Mouse (Mus musculus) liver, postnatal 0 days (tissue): ENCODE results near the gene Eml5. TPM values are rescaled to one million over a fixed set of nuclear protein-coding genes. Genes with fewer than 3 reads are reported as not detected.

ENCODE experiments used
- ATAC-seq: fragments of 200-750 bp; cut with Nextera tagmentation; 2 replicates; pipeline ENCODE4 v1.8.0; 2017; ENCODE audit warnings: mild to moderate bottlenecking, moderate library complexity
- DNase-seq: peaks from one replicate; pipeline ENCODE4 v3.0.0-alpha.2; 2016
- H3K27ac ChIP-seq: fragments of 300-500 bp; sonication (generic); 2 replicates; pipeline ENCODE4 v1.5.1; 2014; ENCODE audit warnings: antibody characterized with exemption, moderate library complexity, mild to moderate bottlenecking, low read depth
- H3K27me3 ChIP-seq: fragments of 300-500 bp; sonication (generic); 2 replicates; pipeline ENCODE4 v1.6.1; 2014; ENCODE audit warnings: low read length, control low read depth, mixed read lengths; ENCODE audit not compliant: insufficient read depth
- H3K36me3 ChIP-seq: fragments of 300-500 bp; sonication (generic); replicated peaks from 2 replicates; pipeline ENCODE4 v1.6.1; 2014; ENCODE audit warnings: mild to moderate bottlenecking, control low read depth, low read length, moderate library complexity, mixed read lengths; ENCODE audit not compliant: insufficient read depth
- H3K4me1 ChIP-seq: fragments of 300-500 bp; sonication (generic); 2 replicates; pipeline ENCODE4 v1.6.1; 2014; ENCODE audit warnings: antibody characterized with exemption, mild to moderate bottlenecking, control low read depth; ENCODE audit not compliant: insufficient read depth
- H3K4me2 ChIP-seq: fragments of 300-500 bp; sonication (generic); 2 replicates; pipeline ENCODE4 v1.6.1; 2014; ENCODE audit warnings: low read depth, mild to moderate bottlenecking, low read length, moderate library complexity, mixed read lengths
- H3K4me3 ChIP-seq: fragments of 300-500 bp; sonication (generic); 2 replicates; pipeline ENCODE4 v1.5.1; 2014; ENCODE audit warnings: low read depth, low read length
- H3K9ac ChIP-seq: fragments of 300-500 bp; sonication (generic); replicated peaks from 2 replicates; pipeline ENCODE4 v1.6.1; 2014; ENCODE audit warnings: mild to moderate bottlenecking, moderate library complexity
- H3K9me3 ChIP-seq: fragments of 300-500 bp; sonication (generic); 2 replicates; pipeline ENCODE4 v1.6.1; 2016; ENCODE audit warnings: mild to moderate bottlenecking, control low read depth, low read length, mixed read lengths
- CTCF ChIP-seq: sonication (generic); IDR thresholded peaks from 2 replicates; pipeline ENCODE4 v1.5.1; 2016; ENCODE audit warnings: antibody characterized with exemption, low read depth
- EP300 ChIP-seq: IDR thresholded peaks from 2 replicates; pipeline ENCODE4 v1.6.1; 2016; ENCODE audit warnings: antibody characterized with exemption, low read depth, mild to moderate bottlenecking
- WGBS: fragments of 180-500 bp; shearing (Covaris S2); extraction: QIAGEN DNeasy Blood & Tissue Kit; methylation state at CpG from one replicate; pipeline ENCODE4 v1.1.7; 2014; ENCODE audit not compliant: insufficient replicate concordance; 5-methylcytosine and 5-hydroxymethylcytosine counted together
- polyA plus RNA-seq: library from polyadenylated mRNA; unstranded; fragments of >200 nt; fragmentation: Nextera tagmentation; extraction: Ambion mirVana; gene quantifications from 2 replicates; pipeline ENCODE4 v1.2.1, GENCODE M21; 2015

Gene Eml5
- polyA plus RNA-seq, result 0.52 and 0.65 TPM in 2 replicates

GRCm38 (mm10) chr12:98900881-98901801 is at the start of gene Eml5:
Gene Eml5 (minus strand): TSS chr12:98901484.
- H3K27ac ChIP-seq, result no peak within 1 kb of the TSS
- WGBS, result under 1% methylated on average over 61 of the region's 101 CpGs
- H3K36me3 ChIP-seq, result no peaks in the 10 kb centered on the region
- peaks cover 14% of the 10 kb centered on the region for H3K27me3 ChIP-seq
- TF ChIP-seq CTCF (peak; percentile 17; the same call in 1 of the 2 replicates), EP300 (no peak)
- H3K4me1 ChIP-seq, result peaks cover 4% of the 10 kb centered on the region; the same call in 1 of the 2 replicates
- peak; percentile 90 for DNase-seq
- peak within 1 kb of the TSS; percentile 83 for H3K4me3 ChIP-seq
- peak within 1 kb of the TSS; percentile 73 for H3K9ac ChIP-seq
- peak within 1 kb of the TSS; percentile 99 for H3K4me2 ChIP-seq
- no peaks in the 10 kb centered on the region for H3K9me3 ChIP-seq
- ATAC-seq, result peak; percentile 98

GRCm38 (mm10) chr12:98932856-98933255 is 31.6 kb upstream of the Eml5 start:
- Histone ChIP-seq H3K27me3 (no peaks in the 10 kb centered on the region), H3K27ac (no peak overlapping the region), H3K9me3 (no peaks in the 10 kb centered on the region), H3K36me3 (no peaks in the 10 kb centered on the region), H3K9ac (no peak overlapping the region), H3K4me2 (no peak overlapping the region), H3K4me1 (no peaks in the 10 kb centered on the region), H3K4me3 (no peak overlapping the region)
- TF ChIP-seq CTCF, result no peak
- TF ChIP-seq EP300, result no peak
- 80% methylated on average over 1 of the region's 1 CpGs for WGBS
- DNase-seq (no peak), ATAC-seq (no peak)

DNA sequence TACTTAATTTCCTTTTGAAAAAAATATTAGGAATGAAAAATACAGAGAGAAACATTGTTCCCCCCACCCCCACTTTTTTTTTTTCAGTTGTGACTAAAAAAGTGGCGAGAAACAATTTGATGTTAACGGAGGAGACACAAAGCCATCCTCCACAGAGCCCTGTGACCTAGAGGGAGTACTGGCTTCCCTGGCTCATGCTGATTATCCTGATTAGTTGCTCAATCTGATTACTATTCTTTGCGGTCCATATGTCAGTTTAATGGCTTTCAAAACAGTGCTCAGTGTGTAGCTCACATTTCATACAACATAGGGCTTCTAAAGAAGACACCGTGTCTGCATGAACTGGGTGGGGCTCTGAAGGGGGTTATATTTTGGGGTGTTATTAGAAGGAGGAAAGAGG is 31.2 kb upstream of the Eml5 start:
- 91% methylated on average over 4 of the region's 4 CpGs for WGBS

GRCm38 (mm10) chr12:98931174-98931573 is 29.9 kb upstream of the Eml5 start:
- WGBS, result 86% methylated on average over 4 of the region's 4 CpGs
- DNase-seq (no peak), ATAC-seq (no peak)
- H3K4me2 ChIP-seq, result no peak overlapping the region
- TF ChIP-seq CTCF, result no peak
- TF ChIP-seq EP300, result no peak
- no peaks in the 10 kb centered on the region for H3K9me3 ChIP-seq
- H3K4me1 ChIP-seq, result no peaks in the 10 kb centered on the region
- no peak overlapping the region for H3K27ac ChIP-seq
- H3K4me3 ChIP-seq, result no peak overlapping the region
- H3K27me3 ChIP-seq, result no peaks in the 10 kb centered on the region
- H3K36me3 ChIP-seq, result no peaks in the 10 kb centered on the region
- H3K9ac ChIP-seq, result no peak overlapping the region

More for the DNA sequence above, 31.2 kb upstream of the Eml5 start:
- Histone ChIP-seq H3K27ac (no peak overlapping the region), H3K36me3 (no peaks in the 10 kb centered on the region), H3K27me3 (no peaks in the 10 kb centered on the region), H3K9ac (no peak overlapping the region), H3K9me3 (no peaks in the 10 kb centered on the region), H3K4me2 (no peak overlapping the region), H3K4me3 (no peak overlapping the region), H3K4me1 (no peaks in the 10 kb centered on the region)
- no peak for TF ChIP-seq CTCF
- no peak for TF ChIP-seq EP300
- no peak for ATAC-seq
- no peak for DNase-seq

- TF ChIP-seq EP300 (peak; percentile 75), CTCF (no peak)
- H3K36me3 ChIP-seq, result no peaks in the 10 kb centered on the region
- no peak within 1 kb of the TSS for H3K27ac ChIP-seq
- H3K9me3 ChIP-seq, result no peaks in the 10 kb centered on the region
- peaks cover 2% of the 10 kb centered on the region; the same call in 1 of the 2 replicates for H3K4me1 ChIP-seq
- H3K27me3 ChIP-seq, result peaks cover 14% of the 10 kb centered on the region
- peak within 1 kb of the TSS; percentile 67 for H3K4me2 ChIP-seq
- ATAC-seq (peak; percentile 98), DNase-seq (peak; percentile 81)
- H3K4me3 ChIP-seq, result peak within 1 kb of the TSS; percentile 44
- 1% methylated on average over 35 of the region's 35 CpGs for WGBS
- H3K9ac ChIP-seq, result peak within 1 kb of the TSS; percentile 39
Measured at GRCm38 (mm10) chr12:98920194-98920991, 19.1 kb upstream of the Eml5 start, which contains the start of gene Ttc8. Gene Ttc8 (plus strand): TSS chr12:98920574.

DNA sequence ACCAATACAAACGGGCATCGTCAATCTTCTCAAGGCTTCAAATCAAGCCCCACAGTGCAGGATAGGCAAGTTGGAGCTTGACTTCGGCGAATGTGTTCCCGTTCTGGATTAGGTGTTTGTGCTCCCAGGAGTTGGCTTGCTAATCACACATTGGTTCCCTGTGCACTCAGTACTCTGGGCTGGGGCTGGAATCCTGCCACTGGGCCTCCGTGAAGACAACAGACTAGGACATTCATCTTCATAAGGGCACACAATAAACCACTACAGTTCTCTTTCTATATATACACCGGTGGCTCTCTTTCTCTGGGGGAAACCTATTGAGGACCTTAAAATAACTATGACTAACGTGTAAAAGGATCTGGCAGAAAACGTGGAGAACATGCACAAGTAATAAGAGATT is 8.8 kb upstream of the Eml5 start:
- Histone ChIP-seq H3K9me3 (no peaks in the 10 kb centered on the region), H3K36me3 (no peaks in the 10 kb centered on the region), H3K4me3 (no peak overlapping the region), H3K9ac (no peak overlapping the region), H3K4me2 (no peak overlapping the region), H3K27me3 (no peaks in the 10 kb centered on the region), H3K4me1 (no peaks in the 10 kb centered on the region), H3K27ac (no peak overlapping the region)
- TF ChIP-seq CTCF (no peak), EP300 (no peak)
- WGBS, result 63% methylated on average over 9 of the region's 9 CpGs
- DNase-seq (no peak), ATAC-seq (no peak)
